Mouse (Mus musculus) thymus, adult 18-20 months (tissue): Measurements from ENCODE around the gene Kif2c.

Experiments
- DNase-seq, 2 experiments: peaks; one replicate each; pipeline ENCODE4 v3.0.0; 2022; ENCODE audit warnings: mixed read lengths in 2 of 2

Gene Kif2c

DNA sequence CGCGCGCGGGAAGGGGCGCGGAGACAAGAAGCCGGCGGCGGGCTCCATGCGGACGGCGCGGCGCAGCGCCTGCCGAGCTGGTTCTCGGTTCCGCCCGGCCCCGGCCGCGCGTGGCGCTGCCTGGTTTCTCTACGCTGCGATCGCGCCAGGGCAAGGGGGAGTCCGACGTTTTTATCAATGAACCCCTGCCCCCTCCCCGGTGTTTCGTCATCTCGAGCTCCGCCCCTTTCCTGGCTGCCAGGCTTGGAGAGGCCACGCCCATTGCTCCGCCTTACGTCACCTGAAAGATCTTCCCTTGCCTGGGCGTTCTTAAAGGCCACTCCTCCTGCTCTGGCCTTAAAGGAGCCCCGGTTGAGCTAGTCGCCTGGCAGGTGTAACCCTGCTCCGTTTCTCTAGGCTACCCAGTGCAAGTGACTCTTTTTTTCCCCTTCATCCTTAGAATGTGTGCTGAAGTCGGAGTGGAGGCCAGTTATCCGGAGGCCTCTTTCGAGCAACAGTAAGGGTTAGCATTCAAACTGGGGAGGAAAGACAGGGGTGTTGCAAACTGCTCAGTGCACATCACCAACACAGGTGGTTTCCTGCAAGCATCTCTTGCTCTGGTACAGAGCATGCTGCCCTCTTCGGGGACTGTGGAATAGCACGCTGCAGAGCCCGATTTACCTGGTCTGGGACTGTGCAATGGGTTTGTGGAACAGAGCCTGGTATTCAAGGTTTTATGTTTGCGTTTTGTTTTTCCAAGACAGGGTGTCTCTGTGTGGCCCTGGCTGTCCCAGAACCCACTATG is 48.4 kb downstream of the Kif2c start, which contains the start of gene Plk3:
Gene Plk3 (minus strand): TSS at position 147 of the 784 bp plus-strand sequence.
- peak; percentile 93 to 97 for DNase-seq

DNA sequence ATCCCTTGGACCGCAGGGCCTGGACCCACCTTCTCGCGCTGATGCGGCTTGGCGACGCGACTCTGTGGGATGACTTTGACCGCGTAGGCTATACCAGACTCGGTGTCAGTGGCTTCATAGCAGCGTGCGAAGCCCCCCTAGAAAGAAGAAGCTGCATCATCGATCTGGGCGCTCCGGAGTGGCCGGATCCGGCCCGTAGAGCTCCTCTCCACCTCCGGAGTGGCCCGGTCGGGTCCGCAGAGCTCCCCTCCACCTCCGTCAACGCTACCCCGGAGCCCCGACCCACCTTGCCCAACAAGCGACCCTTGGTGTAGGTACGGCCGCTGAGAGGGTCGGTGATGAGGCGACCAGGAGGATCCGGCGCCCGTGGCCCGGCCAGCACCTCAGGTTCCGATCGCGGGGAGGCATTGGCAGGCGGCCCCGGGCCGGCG is 49.1 kb downstream of the Kif2c start:
- no peak for DNase-seq

DNA sequence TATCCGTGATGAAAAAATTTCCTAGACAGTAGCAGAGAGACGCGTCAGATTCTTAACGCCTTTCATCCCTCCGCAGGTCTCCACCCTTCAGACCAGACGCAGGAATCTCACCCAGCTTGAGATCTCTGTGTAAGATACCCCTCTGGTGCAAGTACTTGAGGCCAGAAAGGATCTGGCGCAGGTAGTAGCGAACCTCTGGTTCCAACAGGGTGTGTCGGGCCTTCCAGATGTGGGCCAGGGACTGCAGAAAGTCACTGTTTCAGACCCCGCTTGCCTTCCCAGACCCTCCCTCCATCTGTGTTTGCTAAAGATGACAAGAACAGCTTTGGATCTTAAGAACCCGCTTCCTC is 49.7 kb downstream of the Kif2c start:
- no peak for DNase-seq

DNA sequence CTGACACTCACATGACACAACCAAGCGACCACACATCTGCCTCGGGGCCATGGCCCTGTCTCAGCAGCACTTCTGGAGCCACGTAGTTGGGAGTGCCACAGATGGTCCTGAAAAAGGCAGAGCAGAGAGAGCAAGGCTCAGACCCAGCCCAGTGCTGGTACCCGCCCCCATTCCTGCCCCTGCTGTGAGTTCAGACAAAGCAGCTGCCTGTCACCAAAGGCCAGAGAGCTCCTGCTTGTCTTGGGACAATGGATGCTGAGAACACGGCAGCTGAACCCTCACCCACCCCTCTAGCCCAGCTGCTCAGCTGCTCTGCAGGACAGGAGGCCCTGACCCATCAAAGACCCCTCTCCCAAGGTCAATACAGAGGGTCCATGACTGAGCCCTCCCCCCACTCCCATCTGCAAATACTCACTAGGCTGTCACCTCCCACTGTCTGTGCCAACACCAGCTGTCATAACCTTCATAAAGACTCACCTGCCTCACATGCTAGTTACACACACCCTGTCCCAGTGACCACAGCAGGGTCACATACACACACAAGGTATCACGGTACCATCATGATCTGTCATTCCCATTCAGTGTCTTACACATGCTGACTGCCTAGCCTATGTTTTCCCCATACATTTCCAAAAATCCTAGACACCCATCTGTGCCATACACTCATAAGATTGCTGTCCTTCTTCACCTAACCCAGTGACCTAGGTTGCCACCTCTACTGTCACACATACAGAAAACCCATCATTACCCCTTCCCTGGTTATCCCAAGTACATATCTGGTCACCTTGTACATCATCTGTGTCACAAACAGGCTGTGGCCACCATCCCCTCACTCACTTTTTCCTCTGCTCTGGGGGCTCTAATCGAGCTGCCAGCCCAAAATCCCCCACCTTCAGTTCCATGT is 50.3 kb downstream of the Kif2c start:
- no peak for DNase-seq

DNA sequence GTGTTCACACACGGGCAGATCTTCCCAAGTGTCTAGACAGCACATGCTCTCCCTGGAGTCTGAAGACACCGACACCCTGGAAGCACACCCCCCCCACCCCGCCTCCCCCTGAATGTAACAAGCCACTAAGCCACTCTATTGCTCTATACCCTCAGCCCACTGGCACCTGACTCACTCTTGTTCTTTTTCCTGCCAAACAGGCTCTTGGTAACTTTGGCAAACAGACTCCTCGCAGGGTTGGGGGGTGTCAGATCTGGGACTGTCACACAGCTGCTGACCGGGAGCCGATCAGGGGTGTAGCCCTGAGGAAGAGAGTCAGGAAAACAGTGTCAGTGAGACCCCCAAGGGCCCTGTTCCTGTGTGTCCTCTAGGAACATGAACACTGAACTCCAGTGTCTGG is 51.2 kb downstream of the Kif2c start:
- DNase-seq = no peak

DNA sequence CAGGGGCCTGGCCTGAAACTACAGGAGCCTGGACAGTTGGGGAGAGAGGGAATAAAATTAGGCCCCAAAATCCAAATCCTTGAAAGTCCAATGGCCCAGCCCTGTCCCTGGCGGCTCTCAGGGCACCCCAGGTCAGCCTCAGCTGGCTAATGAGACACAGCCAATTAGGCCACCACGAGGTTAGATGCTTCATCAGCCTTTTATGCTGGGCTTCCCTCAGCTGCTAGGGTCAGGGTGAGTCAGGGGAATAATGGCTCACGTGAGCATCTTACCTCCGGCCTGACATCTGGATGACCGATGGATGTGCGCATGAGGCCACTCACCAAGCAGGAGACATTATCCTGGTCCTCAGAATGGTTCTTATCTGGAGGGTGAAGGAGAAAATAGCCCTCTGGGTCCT is 51.6 kb downstream of the Kif2c start:
- DNase-seq = no peak

DNA sequence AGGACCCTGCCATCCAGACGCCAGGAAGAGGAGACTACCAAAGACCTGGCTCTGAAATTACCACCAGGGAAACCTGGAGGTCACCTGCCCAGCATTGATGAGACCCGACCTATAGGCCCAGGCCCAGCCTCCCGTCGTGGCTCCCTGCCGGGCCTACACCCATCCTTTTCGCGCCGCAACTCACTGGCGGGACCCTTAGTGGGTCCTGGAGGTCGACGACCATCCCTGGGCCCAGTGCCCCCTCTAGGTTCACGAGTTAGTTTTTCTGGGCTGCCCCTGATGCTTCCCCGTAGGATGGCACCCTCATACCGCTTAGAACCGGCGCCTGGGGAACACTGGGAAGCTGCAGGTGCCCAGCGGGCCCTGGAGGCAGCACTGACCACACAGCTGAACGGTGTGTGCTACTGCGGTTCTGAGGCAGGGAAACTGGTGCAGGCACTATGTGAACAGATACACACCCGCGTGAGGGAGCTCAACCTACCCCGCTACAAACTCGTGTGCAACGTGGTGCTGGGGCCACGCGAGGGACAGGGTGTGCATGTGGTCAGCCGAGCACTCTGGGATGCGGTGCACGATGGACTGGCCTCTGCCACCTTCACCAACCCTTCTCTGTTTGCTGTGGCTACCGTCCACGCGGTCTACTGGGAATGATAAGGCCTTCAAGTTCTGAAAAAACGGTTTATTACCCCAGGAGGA is 54.3 kb downstream of the Kif2c start:
- DNase-seq = no peak

DNA sequence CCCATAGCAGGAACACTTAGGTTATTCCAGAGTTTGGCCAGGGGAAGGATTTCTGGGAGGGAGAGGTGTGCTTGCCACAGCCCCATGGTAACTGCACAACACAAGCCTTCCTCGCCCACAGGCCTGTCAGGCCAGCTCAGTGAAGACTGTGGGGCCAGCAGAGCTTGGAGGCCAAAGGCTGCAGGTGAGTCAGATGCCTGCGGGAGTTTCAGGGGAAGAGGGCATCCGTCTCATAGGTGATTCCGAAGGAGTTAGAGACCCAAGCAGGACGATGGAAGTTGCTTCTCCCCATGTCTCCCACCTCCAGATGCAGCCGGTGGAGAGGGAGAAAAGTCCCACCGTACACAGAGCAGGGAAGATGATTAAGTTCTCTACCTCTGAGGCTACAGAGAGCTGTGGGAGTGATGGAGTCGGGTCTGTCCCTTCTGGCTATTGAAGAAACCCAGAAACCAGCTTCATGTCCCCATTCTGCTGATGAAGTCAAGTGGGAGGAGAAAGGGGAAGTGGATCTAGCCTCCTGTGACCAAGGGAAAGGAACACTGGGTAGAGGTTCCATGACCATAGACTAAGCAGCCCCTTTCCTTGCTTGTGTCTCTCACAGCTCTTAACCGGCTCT is 55.7 kb downstream of the Kif2c start, which contains the start of gene Tctex1d4:
Gene Tctex1d4 (plus strand): TSS at position 120 of the 616 bp plus-strand sequence.
- no peak for DNase-seq

DNA sequence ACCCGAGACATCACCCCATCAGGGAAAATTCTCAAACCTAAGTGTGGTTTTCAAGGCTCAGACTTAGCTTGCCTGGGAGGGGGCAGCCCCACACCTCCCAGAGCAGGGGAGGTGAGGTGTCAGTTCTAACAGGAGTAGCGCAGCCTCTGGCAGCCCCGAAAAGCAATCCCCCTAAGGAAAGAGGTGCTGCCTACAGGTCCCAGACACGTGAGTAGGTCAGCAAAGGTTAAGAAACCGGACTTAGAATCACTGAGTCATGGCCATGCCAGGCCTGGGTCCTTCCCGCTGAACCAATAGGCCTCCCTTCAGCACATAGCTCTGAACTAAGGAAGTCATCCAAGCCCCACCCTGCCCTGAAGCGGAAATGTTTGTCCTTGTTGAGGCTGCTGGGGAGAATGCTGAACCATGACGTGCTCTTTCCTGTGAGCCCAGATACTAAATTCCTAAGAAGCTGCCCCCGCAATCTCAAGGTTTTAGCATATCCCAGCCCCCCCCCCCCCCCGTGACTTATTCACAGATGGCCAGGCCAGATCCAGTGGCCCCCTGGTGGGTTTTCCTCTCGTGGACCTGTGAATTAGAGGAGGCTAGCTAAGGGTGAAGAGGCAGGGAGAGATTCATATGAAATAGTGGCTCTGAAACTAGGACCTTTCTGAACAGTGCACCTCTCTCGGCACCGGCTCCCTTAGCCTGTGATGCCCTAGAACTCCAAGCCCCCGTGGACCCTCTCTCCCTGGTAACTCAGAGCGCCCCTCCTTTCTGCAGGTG is 56.3 kb downstream of the Kif2c start:
- peak; percentile 63 to 74 for DNase-seq

DNA sequence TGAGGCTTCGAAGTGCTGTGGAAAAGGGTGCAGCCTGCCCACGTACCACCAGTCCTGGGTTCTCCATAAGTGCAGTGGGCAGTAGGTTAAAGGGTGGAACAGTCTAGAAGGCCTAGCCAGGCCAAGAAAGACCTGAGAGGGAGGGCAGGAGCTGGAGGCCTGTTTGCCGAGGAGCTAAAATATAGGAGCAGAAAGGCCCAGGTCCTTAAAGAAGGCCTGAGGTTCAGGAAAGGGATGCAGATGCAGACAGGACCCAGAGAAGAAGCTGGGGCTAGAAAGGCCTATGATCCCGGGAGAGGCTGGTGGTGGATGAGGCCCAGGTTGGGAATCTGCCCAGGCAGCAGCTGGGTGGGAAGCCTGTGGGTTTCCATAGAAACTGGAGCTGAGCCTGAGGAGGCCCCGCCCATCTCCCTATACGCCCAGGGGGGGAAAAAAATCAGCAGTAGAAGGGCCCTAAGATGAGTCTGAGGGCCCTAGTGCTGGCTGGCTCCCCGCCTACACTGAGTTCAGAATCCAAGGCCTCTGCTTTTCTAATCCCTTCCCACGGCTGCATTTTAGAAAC is 57.0 kb downstream of the Kif2c start, which contains the start of gene Btbd19:
Gene Btbd19 (minus strand): TSS at position 378 of the 562 bp plus-strand sequence.
- DNase-seq = peak in 1 of 2 experiments; percentile 22

DNA sequence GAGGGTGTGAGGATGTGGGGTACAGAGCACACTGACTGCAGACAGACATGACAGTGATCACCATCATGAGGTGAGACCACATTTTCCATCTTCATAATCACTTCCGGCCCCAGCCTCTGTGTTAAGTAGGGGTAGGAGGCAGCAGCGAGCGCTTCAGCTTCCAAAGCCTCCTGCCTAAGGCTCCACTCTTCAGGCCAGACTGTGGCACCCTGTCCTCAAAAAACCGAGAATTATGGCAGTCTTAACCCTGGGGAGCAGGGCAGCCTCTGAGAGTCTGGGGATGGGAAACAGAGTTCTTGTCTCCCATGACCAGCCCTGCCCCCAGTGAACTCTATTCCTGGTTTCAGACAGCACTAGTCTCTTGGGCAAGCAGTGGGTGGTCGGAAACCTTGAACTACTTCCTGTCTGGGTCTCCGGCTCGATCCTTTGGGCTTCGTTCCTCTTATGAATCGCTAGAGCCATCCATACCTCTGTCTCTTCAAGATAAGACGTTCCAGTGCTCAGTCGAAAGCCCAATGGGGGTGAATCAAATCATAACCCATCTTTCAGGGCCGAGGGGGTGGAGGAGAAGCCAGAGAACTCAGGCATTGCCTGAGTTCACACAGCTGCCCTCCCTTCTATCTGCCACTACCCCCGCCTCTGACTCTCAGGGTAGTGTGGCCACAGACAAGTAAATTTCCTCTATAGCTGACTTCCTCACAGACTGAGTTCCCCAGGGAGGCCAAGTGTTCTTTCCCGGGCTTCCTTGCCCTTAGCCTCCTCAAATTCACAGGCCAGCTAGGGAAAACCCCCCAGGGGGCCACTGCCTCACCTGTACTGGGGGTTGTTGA is 57.7 kb downstream of the Kif2c start:
- peak; percentile 58 to 78 for DNase-seq

DNA sequence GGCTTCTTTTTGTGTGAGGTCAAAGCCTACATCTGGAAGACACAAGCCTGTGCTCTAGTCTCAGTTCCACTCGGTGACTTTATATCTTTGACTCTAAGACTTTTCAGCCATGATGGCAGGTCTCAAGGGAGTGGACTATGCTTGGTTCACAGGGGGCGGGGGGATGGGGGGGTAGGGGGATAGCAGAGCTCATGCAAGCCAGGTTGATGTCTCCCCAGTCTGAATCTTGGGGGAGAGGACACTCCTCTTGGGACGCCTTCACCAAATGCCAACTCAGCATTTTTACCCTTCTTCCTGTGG is 58.3 kb downstream of the Kif2c start:
- DNase-seq = no peak

DNA sequence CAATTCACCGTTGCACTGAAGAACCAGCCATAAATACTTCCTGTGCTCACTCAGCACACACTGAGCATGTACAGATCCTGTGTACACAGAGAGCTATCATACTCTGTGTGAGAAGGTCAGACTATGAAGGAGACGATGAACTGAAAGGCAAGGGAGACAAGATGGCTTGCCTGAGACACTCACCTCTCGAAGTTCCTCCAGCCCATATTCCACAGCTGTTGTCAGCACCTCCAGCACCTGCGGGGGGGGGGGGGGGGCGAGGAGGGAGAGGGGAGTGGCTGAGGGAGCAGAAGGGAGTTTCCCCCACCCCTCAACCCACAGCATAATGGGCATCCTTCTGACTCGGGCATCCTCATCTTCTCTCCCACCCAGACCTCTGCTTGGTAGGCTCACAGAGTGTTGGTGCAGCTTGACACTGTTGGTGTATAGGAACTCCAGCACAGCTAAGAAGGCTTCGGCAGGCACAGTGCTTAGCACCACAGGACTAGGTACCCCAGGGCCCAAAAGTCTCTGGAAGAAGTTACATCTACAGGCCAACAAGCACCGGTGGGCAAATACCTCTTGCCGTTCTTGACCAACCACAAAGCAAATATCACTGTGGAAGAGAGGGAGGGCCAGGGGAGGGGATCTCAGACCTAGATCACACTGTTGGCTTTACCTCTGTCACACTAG is 58.8 kb downstream of the Kif2c start:
- no peak for DNase-seq

DNA sequence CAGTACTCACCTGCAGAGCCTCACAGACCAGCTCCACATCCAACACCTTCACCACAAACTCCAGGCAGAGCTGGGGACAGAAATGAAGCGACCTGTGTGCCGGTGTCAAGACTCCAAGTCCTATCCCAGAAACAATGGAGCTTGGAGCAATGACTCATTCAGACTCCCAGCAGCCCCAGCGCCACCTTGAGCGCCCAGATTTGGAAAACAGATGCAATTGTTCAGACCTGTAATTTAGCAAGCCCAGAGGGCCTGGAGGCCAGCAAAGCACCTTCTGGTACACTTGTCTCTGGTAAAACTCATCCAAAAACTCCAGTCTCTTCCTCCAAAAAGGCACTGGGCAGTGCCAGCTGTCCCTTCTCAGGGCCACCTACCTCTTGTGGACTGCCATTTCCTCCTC is 60.2 kb downstream of the Kif2c start:
- DNase-seq = no peak

DNA sequence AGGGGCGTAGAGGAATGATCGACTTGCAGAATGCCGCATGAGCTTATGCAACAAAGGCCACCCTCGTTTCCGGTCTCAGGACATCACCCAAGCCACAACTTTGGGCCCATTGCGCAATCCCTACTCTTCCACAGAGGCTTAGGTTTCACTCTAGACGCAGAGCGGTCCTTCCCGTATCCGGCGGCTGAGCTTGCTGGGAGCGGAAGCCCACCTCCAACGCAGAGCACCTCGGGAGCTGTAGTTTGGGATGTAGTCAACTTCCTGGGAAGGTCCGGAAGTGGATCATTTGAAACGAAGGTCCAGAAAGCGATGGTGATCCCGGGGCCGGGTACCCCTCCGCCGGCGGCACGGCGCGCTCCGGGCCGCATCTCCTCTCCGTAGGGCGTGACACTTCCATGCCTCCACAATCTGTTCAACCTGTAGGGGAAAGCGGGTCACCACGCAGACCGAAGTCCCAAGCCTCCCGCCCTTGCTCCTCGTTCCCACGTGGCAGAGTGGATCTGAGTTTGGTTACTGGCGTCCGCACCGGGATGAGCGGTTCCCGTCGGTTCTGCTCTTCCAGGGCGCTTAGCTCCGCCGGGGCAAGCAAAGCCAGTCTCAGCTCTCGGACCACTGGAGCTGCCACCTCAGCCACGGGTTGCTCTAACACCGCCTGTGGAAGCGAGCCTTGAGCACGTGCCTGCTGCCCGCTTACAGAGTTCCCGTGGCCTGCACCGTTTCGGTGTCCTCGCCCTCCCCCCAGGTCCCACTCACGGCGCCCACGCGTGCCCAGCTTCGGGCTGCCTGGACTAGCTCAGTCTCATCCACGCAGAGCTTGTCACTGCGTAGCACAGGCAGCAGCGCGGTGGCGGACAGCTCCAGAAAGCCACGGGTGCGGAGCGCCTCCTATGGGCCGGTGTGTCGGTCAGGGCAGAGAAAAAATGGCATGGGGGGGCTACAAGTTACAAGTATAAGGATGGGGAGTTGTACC is 61.7 kb downstream of the Kif2c start:
- DNase-seq = peak; percentile 86 to 90

DNA sequence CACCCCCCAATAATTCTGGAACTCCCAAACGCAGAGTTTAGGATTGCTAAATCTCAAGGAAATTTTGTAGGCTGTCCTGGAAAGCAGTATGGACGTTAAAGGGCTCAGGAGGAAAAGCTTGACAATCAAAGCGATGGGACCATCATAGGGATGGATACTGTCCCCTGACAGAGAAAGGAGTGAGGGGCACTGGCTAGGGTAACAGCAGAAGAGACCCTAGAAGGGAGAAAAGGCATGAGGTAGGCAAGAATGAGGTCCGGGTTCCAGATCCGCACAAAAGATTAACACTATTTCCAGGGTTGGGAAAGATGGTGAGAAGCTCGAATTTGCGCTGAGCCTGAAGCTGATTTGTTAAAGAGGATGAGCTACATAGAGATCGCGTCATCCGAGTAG is 62.4 kb downstream of the Kif2c start:
- no peak for DNase-seq

DNA sequence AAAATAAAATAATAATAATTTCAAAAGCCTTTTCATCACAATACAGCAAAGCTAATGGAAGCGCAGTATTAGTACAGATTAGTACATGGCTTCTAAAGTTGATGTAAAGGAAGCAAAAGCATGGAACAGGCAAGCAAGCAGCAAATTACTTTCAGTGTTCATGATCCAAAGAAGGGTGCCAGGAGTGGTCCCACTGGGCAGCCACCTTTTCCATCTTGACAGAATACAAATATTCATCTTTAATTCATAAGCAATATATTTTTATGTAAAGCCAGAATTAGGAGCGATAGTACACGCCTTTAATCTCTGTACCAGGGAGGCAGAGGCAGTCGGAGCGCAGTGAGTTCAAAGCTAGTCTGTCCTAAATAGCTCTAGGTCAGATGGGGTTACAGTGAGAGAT is 62.8 kb downstream of the Kif2c start:
- no peak for DNase-seq

DNA sequence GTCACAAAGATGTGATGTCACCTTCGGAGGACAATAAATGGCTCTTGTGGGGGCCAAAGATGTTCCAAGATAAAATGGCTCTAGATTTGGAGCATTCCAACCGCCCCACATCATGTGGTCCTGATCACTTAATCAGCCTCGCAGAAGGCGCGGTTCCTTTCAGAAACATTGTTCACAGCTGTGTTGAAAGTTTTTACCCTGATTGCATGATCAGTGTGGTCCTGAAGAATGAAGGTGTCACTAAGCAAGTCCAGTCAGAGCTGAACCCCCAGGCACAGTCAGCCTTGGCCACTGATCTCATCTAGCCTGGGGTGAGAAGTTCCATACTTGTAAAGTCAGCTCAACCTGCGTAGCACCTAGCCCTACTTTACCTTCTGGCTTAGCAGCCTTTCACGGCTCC is 64.5 kb downstream of the Kif2c start:
- no peak for DNase-seq

DNA sequence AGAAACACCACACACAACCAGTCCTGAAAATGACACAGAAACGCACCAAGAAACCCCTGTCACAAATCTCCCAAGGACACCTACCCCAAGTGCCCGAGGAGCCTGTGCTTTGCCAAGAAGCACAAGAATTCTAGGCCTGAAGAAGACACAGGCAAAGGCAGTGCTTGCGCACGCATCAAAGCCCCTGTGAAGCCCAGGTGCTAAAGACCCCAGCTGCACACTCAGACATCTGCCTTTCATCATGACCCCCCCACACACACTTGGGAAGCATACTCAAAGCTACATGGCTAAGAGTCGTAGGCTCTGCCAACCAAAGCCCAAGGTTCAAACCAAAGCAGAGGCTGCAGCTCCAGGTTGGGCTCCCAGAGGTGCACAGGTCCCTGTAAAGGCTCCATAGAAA is 66.8 kb downstream of the Kif2c start:
- peak; percentile 32 to 51 for DNase-seq
